Mouse (Mus musculus) CH12.LX (cell line): ENCODE data around the gene Pex16. TPM values are rescaled to one million over a fixed set of nuclear protein-coding genes. Genes with fewer than 3 reads are reported as not detected.
A peak's percentile ranks its signal among the peaks of the same experiment; 100 is the strongest.

Experiments used
- DNase-seq: peaks from one replicate; pipeline ENCODE4 v3.0.0-alpha.2; 2013; ENCODE audit errors: extremely low read depth
- H3K27ac ChIP-seq: 2 replicates; pipeline ENCODE4 v1.5.1; 2012; ENCODE audit warnings: low read depth, mild to moderate bottlenecking, control low read depth, moderate library complexity; ENCODE audit not compliant: insufficient read depth
- H3K27me3 ChIP-seq: replicated peaks from 2 replicates; pipeline ENCODE3; 2012; ENCODE audit warnings: inconsistent platforms
- H3K36me3 ChIP-seq, 2 experiments: replicated peaks in 1 of 2; 2 replicates each; pipeline versions ENCODE3 to v1.6.1; 2012; ENCODE audit warnings: inconsistent platforms in 1 of 2, low read length in 1 of 2, mild to moderate bottlenecking in 1 of 2, mixed read lengths in 1 of 2, moderate library complexity in 1 of 2; ENCODE audit not compliant: control insufficient read depth in 1 of 2, insufficient read depth in 1 of 2
- H3K4me1 ChIP-seq, 2 experiments: 2 replicates each; pipeline ENCODE4 v1.6.1; 2012; ENCODE audit warnings: inconsistent platforms in 1 of 2, moderate library complexity in 1 of 2; ENCODE audit not compliant: insufficient read depth in 2 of 2, control insufficient read depth in 1 of 2
- H3K4me2 ChIP-seq: 2 replicates; pipeline ENCODE4 v1.6.1; 2012; ENCODE audit warnings: low read depth, mild to moderate bottlenecking, control low read depth; ENCODE audit not compliant: poor library complexity, insufficient read depth, severe bottlenecking
- H3K4me3 ChIP-seq, 3 experiments: fragments of 150-350 bp in 1 of 3; sonication (generic) in 1 of 3; replicated peaks in 1 of 3; 2 replicates each; pipeline versions ENCODE3 to v1.5.1; 2011 to 2012; ENCODE audit warnings: low read depth in 2 of 3, low read length in 2 of 3, mild to moderate bottlenecking in 2 of 3, moderate library complexity in 2 of 3, control low read depth in 1 of 3, improper control_type of control experiment in 1 of 3, inconsistent platforms in 1 of 3, mixed read lengths in 1 of 3; ENCODE audit not compliant: poor library complexity in 1 of 3
- H3K79me2 ChIP-seq: replicated peaks from 2 replicates; pipeline ENCODE4 v1.6.1; 2012; ENCODE audit warnings: mild to moderate bottlenecking, moderate library complexity; ENCODE audit not compliant: control insufficient read depth, poor library complexity, insufficient read depth, severe bottlenecking; ENCODE audit errors: extremely low read depth
- H3K9ac ChIP-seq: 2 replicates; pipeline ENCODE4 v1.6.1; 2012; ENCODE audit warnings: low read depth, mild to moderate bottlenecking, control low read depth, moderate library complexity; ENCODE audit not compliant: insufficient read depth
- H3K9me3 ChIP-seq: replicated peaks from 2 replicates; pipeline ENCODE3; 2012; ENCODE audit warnings: low read length, inconsistent platforms, mixed read lengths
- BHLHE40 ChIP-seq: IDR thresholded peaks from 2 replicates; pipeline ENCODE4 v1.6.1; 2011; ENCODE audit warnings: mild to moderate bottlenecking, low read depth, low read length, improper control_type of control experiment
- CHD1 ChIP-seq: IDR thresholded peaks from 2 replicates; pipeline ENCODE4 v1.6.1; 2012; ENCODE audit warnings: low read depth, low read length, improper control_type of control experiment, inconsistent platforms
- CTCF ChIP-seq, 2 experiments: IDR thresholded peaks in 1 of 2; conservative IDR thresholded peaks in 1 of 2; 2 replicates each; pipeline ENCODE4 v1.5.1; 2011 to 2012; ENCODE audit warnings: low read depth in 2 of 2, low read length in 2 of 2, improper control_type of control experiment in 1 of 2, inconsistent platforms in 1 of 2, mild to moderate bottlenecking in 1 of 2, moderate library complexity in 1 of 2
- E2F4 ChIP-seq: IDR thresholded peaks from 2 replicates; pipeline ENCODE4 v1.6.1; 2011; ENCODE audit warnings: low read depth, low read length, improper control_type of control experiment; ENCODE audit not compliant: insufficient replicate concordance
- ELF1 ChIP-seq: IDR thresholded peaks from 2 replicates; pipeline ENCODE4 v1.6.1; 2014; ENCODE audit warnings: low read depth, mild to moderate bottlenecking, inconsistent platforms, low read length, improper control_type of control experiment
- EP300 ChIP-seq: IDR thresholded peaks from 2 replicates; pipeline ENCODE4 v1.6.1; 2011; ENCODE audit warnings: low read length, improper control_type of control experiment
- ETS1 ChIP-seq: conservative IDR thresholded peaks from 2 replicates; pipeline ENCODE4 v1.6.1; 2012; ENCODE audit warnings: low read depth, mild to moderate bottlenecking, inconsistent platforms, low read length, improper control_type of control experiment, moderate library complexity
- GABPA ChIP-seq: IDR thresholded peaks from 2 replicates; pipeline ENCODE4 v1.6.1; 2012; ENCODE audit warnings: low read depth, low read length, improper control_type of control experiment, inconsistent platforms; ENCODE audit not compliant: insufficient replicate concordance
- HCFC1 ChIP-seq: IDR thresholded peaks from 2 replicates; pipeline ENCODE4 v1.6.1; 2012; ENCODE audit warnings: low read depth, mild to moderate bottlenecking, inconsistent platforms, low read length, improper control_type of control experiment
- IRF4 ChIP-seq: IDR thresholded peaks from 2 replicates; pipeline ENCODE4 v1.6.1; 2014; ENCODE audit warnings: low read depth, mild to moderate bottlenecking, inconsistent platforms, low read length, improper control_type of control experiment
- JUN ChIP-seq: IDR thresholded peaks from 2 replicates; pipeline ENCODE4 v1.6.1; 2011; ENCODE audit warnings: low read depth, mild to moderate bottlenecking, low read length, improper control_type of control experiment, moderate library complexity; ENCODE audit not compliant: insufficient read depth
- KAT2A ChIP-seq: IDR thresholded peaks from 2 replicates; pipeline ENCODE4 v1.6.1; 2012; ENCODE audit warnings: low read length, improper control_type of control experiment, inconsistent platforms; ENCODE audit not compliant: insufficient replicate concordance
- MAFK ChIP-seq: IDR thresholded peaks from 2 replicates; pipeline ENCODE4 v1.6.1; 2011; ENCODE audit warnings: low read length, improper control_type of control experiment; ENCODE audit not compliant: insufficient replicate concordance
- MAX ChIP-seq: IDR thresholded peaks from 2 replicates; pipeline ENCODE4 v1.6.1; 2011; ENCODE audit warnings: low read length, improper control_type of control experiment
- MAZ ChIP-seq: IDR thresholded peaks from 2 replicates; pipeline ENCODE4 v1.6.1; 2012; ENCODE audit warnings: low read depth, mild to moderate bottlenecking, inconsistent platforms, low read length, improper control_type of control experiment, moderate library complexity
- MYC ChIP-seq: IDR thresholded peaks from 2 replicates; pipeline ENCODE4 v1.6.1; 2011; ENCODE audit warnings: low read depth, mild to moderate bottlenecking, improper control_type of control experiment, low read length
- NELFE ChIP-seq: IDR thresholded peaks from 2 replicates; pipeline ENCODE4 v1.6.1; 2011; ENCODE audit warnings: low read depth, low read length, improper control_type of control experiment
- NRF1 ChIP-seq: IDR thresholded peaks from 2 replicates; pipeline ENCODE4 v1.6.1; 2014; ENCODE audit warnings: low read depth, mild to moderate bottlenecking, inconsistent platforms, low read length, improper control_type of control experiment, moderate library complexity
- PAX5 ChIP-seq: IDR thresholded peaks from 2 replicates; pipeline ENCODE4 v1.6.1; 2012; ENCODE audit warnings: low read length, inconsistent platforms, mixed read lengths
- POLR2A ChIP-seq: IDR thresholded peaks from 2 replicates; pipeline ENCODE4 v1.6.1; 2011; ENCODE audit warnings: low read depth, mild to moderate bottlenecking, improper control_type of control experiment, low read length
- POLR2AphosphoS2 ChIP-seq: IDR thresholded peaks from 2 replicates; pipeline ENCODE4 v1.6.1; 2011; ENCODE audit warnings: low read depth, low read length, improper control_type of control experiment
- RAD21 ChIP-seq: IDR thresholded peaks from 2 replicates; pipeline ENCODE4 v1.6.1; 2011; ENCODE audit warnings: low read depth, mild to moderate bottlenecking, low read length, improper control_type of control experiment, moderate library complexity
- RCOR1 ChIP-seq: conservative IDR thresholded peaks from 2 replicates; pipeline ENCODE4 v1.6.1; 2012; ENCODE audit warnings: low read depth, mild to moderate bottlenecking, inconsistent platforms, low read length, improper control_type of control experiment
- SIN3A ChIP-seq: IDR thresholded peaks from 2 replicates; pipeline ENCODE4 v1.6.1; 2012; ENCODE audit warnings: low read length, improper control_type of control experiment, inconsistent platforms
- SMC3 ChIP-seq: IDR thresholded peaks from 2 replicates; pipeline ENCODE4 v1.6.1; 2011; ENCODE audit warnings: low read depth, low read length, improper control_type of control experiment
- TBP ChIP-seq: conservative IDR thresholded peaks from 2 replicates; pipeline ENCODE4 v1.6.1; 2011; ENCODE audit warnings: low read depth, low read length, improper control_type of control experiment
- TCF12 ChIP-seq: IDR thresholded peaks from 2 replicates; pipeline ENCODE4 v1.6.1; 2014; ENCODE audit warnings: low read depth, mild to moderate bottlenecking, inconsistent platforms, low read length, improper control_type of control experiment
- USF1 ChIP-seq: IDR thresholded peaks from 2 replicates; pipeline ENCODE4 v1.6.1; 2014; ENCODE audit warnings: low read depth, mild to moderate bottlenecking, inconsistent platforms, low read length, improper control_type of control experiment
- USF2 ChIP-seq: conservative IDR thresholded peaks from 2 replicates; pipeline ENCODE4 v1.6.1; 2011; ENCODE audit warnings: low read depth, low read length, improper control_type of control experiment
- ZC3H11A ChIP-seq: IDR thresholded peaks from 2 replicates; pipeline ENCODE4 v1.6.1; 2012; ENCODE audit warnings: low read depth, mild to moderate bottlenecking, inconsistent platforms, low read length, improper control_type of control experiment
- ZMIZ1 ChIP-seq: IDR thresholded peaks from 2 replicates; pipeline ENCODE4 v1.6.1; 2012; ENCODE audit warnings: low read depth, mild to moderate bottlenecking, inconsistent platforms, low read length, improper control_type of control experiment
- ZNF384 ChIP-seq: IDR thresholded peaks from 2 replicates; pipeline ENCODE4 v1.6.1; 2012; ENCODE audit warnings: low read depth, low read length, improper control_type of control experiment, inconsistent platforms
- dilution Hi-C: fragments of 300-500 bp; cut with MboI; formaldehyde crosslinking; loops from 2 replicates; pipeline ENCODE4 v1.14.3; 2020; ENCODE audit warnings: low sequenced_read_pairs; ENCODE audit not compliant: extremely low pct_unique_long_range_greater_than_20kb, extremely low pct_ligation_motif_present
- in situ Hi-C: fragments of 300-500 bp; cut with MboI; formaldehyde crosslinking; loops from 3 replicates; pipeline ENCODE4 v1.14.3; 2019; ENCODE audit warnings: low sequenced_read_pairs, low pct_ligation_motif_present, low pct_unique_long_range_greater_than_20kb, mixed read lengths
- polyA plus RNA-seq: library from polyadenylated mRNA; unstranded; fragments of >175 nt; gene quantifications from 2 replicates; pipeline ENCODE4 v1.2.1, GENCODE M21; 2012; ENCODE audit warnings: low read depth; ENCODE audit not compliant: insufficient read length
- total RNA-seq, 2 experiments: library from RNA; depleted of rRNA; stranded (reverse); fragments of 300-350 nt in 1 of 2; fragments of >200 nt in 1 of 2; gene quantifications; 2 replicates each; pipeline ENCODE4 v1.2.3; 2012 to 2014

Pex16 gene
- total and polyA plus RNA-seq, 3 experiments, result 28.7 to 44.0 (median 36.6) TPM

GRCm38 (mm10) chr2:92404737-92405136, 30.3 kb downstream of the Pex16 start:
- dilution Hi-C loops (no loop called here), in situ Hi-C loops (no loop called here)
- no peak overlapping the region for H3K9ac ChIP-seq
- no peak overlapping the region for H3K4me3 ChIP-seq
- peaks cover 46 to 69% of the 10 kb centered on the region in 2 experiments for H3K36me3 ChIP-seq
- no peaks in the 10 kb centered on the region for H3K79me2 ChIP-seq
- no peak for TF ChIP-seq ZC3H11A
- no peak for TF ChIP-seq POLR2A
- no peak for TF ChIP-seq MAX
- TF ChIP-seq KAT2A, result no peak
- TF ChIP-seq RAD21, result no peak
- no peak for TF ChIP-seq POLR2AphosphoS2
- TF ChIP-seq MAZ, result no peak
- no peak for TF ChIP-seq NRF1
- no peak for TF ChIP-seq USF2
- TF ChIP-seq ZMIZ1, result no peak
- no peak for TF ChIP-seq CHD1
- no peak for TF ChIP-seq E2F4
- no peak overlapping the region for H3K4me2 ChIP-seq
- H3K27me3 ChIP-seq, result no peaks in the 10 kb centered on the region
- H3K27ac ChIP-seq, result no peak overlapping the region
- DNase-seq, result no peak
- H3K4me1 ChIP-seq, result peaks cover 10 to 53% of the 10 kb centered on the region in 2 experiments
- H3K9me3 ChIP-seq, result peaks cover 10% of the 10 kb centered on the region

- dilution Hi-C loops, result no loop called here
- Histone ChIP-seq H3K4me2 (no peak overlapping the region), H3K79me2 (no peaks in the 10 kb centered on the region), H3K27ac (peak overlapping the region; percentile 17; the same call in 1 of the 2 replicates), H3K4me3 (no peak overlapping the region), H3K9me3 (peaks cover 6% of the 10 kb centered on the region), H3K27me3 (no peaks in the 10 kb centered on the region), H3K4me1 (peaks cover 10 to 53% of the 10 kb centered on the region in 2 experiments), H3K36me3 (peaks cover 55 to 79% of the 10 kb centered on the region in 2 experiments), H3K9ac (no peak overlapping the region)
- in situ Hi-C loops, result no loop called here
- peak; percentile 87 for DNase-seq
- TF ChIP-seq ETS1 (peak; percentile 71), ZC3H11A (no peak), TCF12 (no peak), MAFK (no peak), ZNF384 (no peak), MAZ (no peak), MYC (peak; percentile 56; the same call in 1 of the 2 replicates), E2F4 (no peak), KAT2A (no peak), PAX5 (no peak), SMC3 (0 out of 2 replicates have a peak, but pooled peaks have one; percentile 7), HCFC1 (no peak), RAD21 (no peak; the same call in 1 of the 2 replicates), MAX (no peak), ELF1 (no peak; the same call in 1 of the 2 replicates), RCOR1 (no peak), NELFE (no peak), TBP (no peak), USF1 (no peak), EP300 (peak; percentile 29; the same call in 1 of the 2 replicates), SIN3A (peak; percentile 77), BHLHE40 (peak; percentile 62), ZMIZ1 (peak; percentile 32; the same call in 1 of the 2 replicates), JUN (no peak), GABPA (no peak), CTCF (conservative IDR thresholded peaks at IDR 0.05 in 1 of 2, IDR thresholded peaks at IDR 0.05 in 1 of 2; ENCODE audit: low read depth in 2 of 2, low read length in 2 of 2) (no peak), POLR2AphosphoS2 (no peak), IRF4 (peak; percentile 60)
These were observed 31.2 kb downstream of the Pex16 start for GRCm38 (mm10) chr2:92405687-92406086.
